Mouse (Mus musculus): ENCODE results near the gene Gm49354.
"Not testable (repeated sequence)": the region's sequence is repeated elsewhere in the genome, so short reads cannot be mapped to it uniquely, and the experiment has no call there.

Gene Gm49354

GRCm38 (mm10) chr13:59711984-59712383 lies 70.1 kb downstream of the Gm49354 start, which contains the start of gene Spata31d1b:
Spata31d1b (plus strand) TSS chr13:59712284.
- not testable (repeated sequence) for DNase-seq (ENCODE audit: low spot score in 2 of 2)

GRCm38 (mm10) chr13:59710230-59710629 lies 71.8 kb downstream of the Gm49354 start, which contains the start of gene Spata31d1a:
Spata31d1a (minus strand) TSS chr13:59710330.
- no peak for DNase-seq (ENCODE audit: low spot score in 2 of 2)
